Comparison of ENCODE assay signal across 19 mouse cellular contexts in genomic region chrX:13618476-13618875, GRCm38 (mm10). TPM values are rescaled to one million over a fixed set of nuclear protein-coding genes. Genes with fewer than 3 reads are reported as not detected.
DNase-seq lines count a peak whose midpoint lies in the region; ATAC-seq lines count a peak whose summit lies in the region.
"Had no signal": no experiment of that assay in that cellular context is flagged by ENCODE, and none has a peak within 500 bp of the region (broad histone marks: within the 10 kb centered on the region; RNA-seq: fewer than 3 reads in every experiment).

No protein-coding gene starts in this region.

- WGBS in kidney, embryonic 15.5 days, result 72% methylated on average over 4 of the region's 4 CpGs
- WGBS in neural tube, embryonic 15.5 days, result 81% methylated on average over 4 of the region's 4 CpGs

- peaks cover 4% of the 10 kb centered on the region; the same call in 1 of the 2 replicates for H3K27me3 ChIP-seq in kidney, embryonic 15.5 days
- H3K27me3 ChIP-seq in neural tube, embryonic 15.5 days (replicated peaks), result no peaks in the 10 kb centered on the region
- H3K27me3 ChIP-seq: neural tube, embryonic 12.5 days had no signal

- H3K9ac ChIP-seq in kidney, embryonic 15.5 days, result no peak overlapping the region
- no peak overlapping the region for H3K9ac ChIP-seq in neural tube, embryonic 15.5 days (replicated peaks)
- H3K9ac ChIP-seq: lung, embryonic 14.5 days; neural tube, embryonic 12.5 days had no signal

- no peak overlapping the region for H3K4me2 ChIP-seq in kidney, embryonic 15.5 days
- H3K4me2 ChIP-seq in neural tube, embryonic 15.5 days, result no peak overlapping the region
- H3K4me2 ChIP-seq: liver, embryonic 11.5 days; lung, embryonic 14.5 days; neural tube, embryonic 12.5 days had no signal

- no peak overlapping the region for H3K27ac ChIP-seq in kidney, embryonic 15.5 days
- H3K27ac ChIP-seq in brown adipose tissue, adult 24 weeks (replicated peaks; ENCODE audit: low read depth, low read length), result peak overlapping the region; percentile 85
- no peak overlapping the region for H3K27ac ChIP-seq in neural tube, embryonic 15.5 days (replicated peaks)
- H3K27ac ChIP-seq: left cerebral cortex, adult 2 months; limb, embryonic 10.5 days; neural tube, embryonic 12.5 days had no signal

- no peaks in the 10 kb centered on the region for H3K9me3 ChIP-seq in kidney, embryonic 15.5 days (replicated peaks)
- H3K9me3 ChIP-seq in neural tube, embryonic 15.5 days (replicated peaks), result no peaks in the 10 kb centered on the region
- H3K9me3 ChIP-seq: limb, embryonic 10.5 days; neural tube, embryonic 12.5 days had no signal

- DNase-seq in kidney, adult 9 months, result peak; percentile 27
- peak; percentile 12 for DNase-seq in thymus, postnatal 14 days
- DNase-seq in thymus, postnatal 0 days (ENCODE audit: low spot score), result no peak
- peak; percentile 34 for DNase-seq in telencephalon, adult 2 months (ENCODE audit: low read depth, low spot score)
- DNase-seq: adrenal gland, postnatal 25 days; cerebellum, postnatal 10 days; gastrocnemius, postnatal 25 days; kidney, postnatal 25 days; lung, embryonic 14.5 days; right cerebral cortex, postnatal 14 days had no signal

- H3K4me3 ChIP-seq in kidney, embryonic 15.5 days (replicated peaks), result no peak overlapping the region
- no peak overlapping the region for H3K4me3 ChIP-seq in brown adipose tissue, adult 24 weeks (ENCODE audit: insufficient read depth, low read depth, low read length)
- no peak overlapping the region for H3K4me3 ChIP-seq in neural tube, embryonic 15.5 days (replicated peaks)
- H3K4me3 ChIP-seq: left cerebral cortex, adult 2 months; limb, embryonic 10.5 days; neural tube, embryonic 12.5 days had no signal

- no peaks in the 10 kb centered on the region for H3K4me1 ChIP-seq in kidney, embryonic 15.5 days
- peaks cover 8% of the 10 kb centered on the region for H3K4me1 ChIP-seq in brown adipose tissue, adult 24 weeks (ENCODE audit: control insufficient read depth, insufficient read depth, insufficient read length, low read length)
- no peaks in the 10 kb centered on the region for H3K4me1 ChIP-seq in neural tube, embryonic 15.5 days
- H3K4me1 ChIP-seq: limb, embryonic 10.5 days; neural tube, embryonic 12.5 days had no signal

- ATAC-seq in kidney, embryonic 15.5 days (replicated peaks; ENCODE audit: low FRiP score), result no peak
- no peak for ATAC-seq in cerebellum, adult (ENCODE audit: insufficient number of reproducible peaks, low FRiP score, low TSS enrichment)
- ATAC-seq in neural tube, embryonic 15.5 days (ENCODE audit: low FRiP score), result no peak
- ATAC-seq: intestine, embryonic 16.5 days had no signal

- H3K36me3 ChIP-seq in kidney, embryonic 15.5 days, result 0 out of 2 replicates have a peak, but pooled peaks cover under 1% of the 10 kb centered on the region
- no peaks in the 10 kb centered on the region for H3K36me3 ChIP-seq in neural tube, embryonic 15.5 days
- H3K36me3 ChIP-seq: neural tube, embryonic 12.5 days had no signal

RNA-seq across cellular contexts. Expression of gene Gpr34, which starts 13.4 kb away (rescaled TPM):
- polyA plus RNA-seq in kidney, embryonic 15.5 days (2015; fragmentation: Nextera tagmentation; extraction: Ambion mirVana), result 1.0 and 1.1 TPM in 2 replicates
- polyA plus RNA-seq in thymus, postnatal 0 days (2015; fragmentation: Nextera tagmentation; extraction: Ambion mirVana), result 2.3 and 3.0 TPM in 2 replicates
- 1.6 and 2.2 TPM in 2 replicates for polyA plus RNA-seq in brown adipose tissue, adult 24 weeks (2012; ENCODE audit: insufficient read depth, insufficient read length, missing spikeins)
- 2.7 and 3.3 TPM in 2 replicates for polyA plus RNA-seq in neural tube, embryonic 15.5 days (2015; fragmentation: Nextera tagmentation; extraction: Ambion mirVana)

RNA-seq across cellular contexts. Expression of gene Gpr82, which starts 42.7 kb away (rescaled TPM):
- 0.33 and 0.38 TPM in 2 replicates for polyA plus RNA-seq in kidney, embryonic 15.5 days (2015; fragmentation: Nextera tagmentation; extraction: Ambion mirVana)
- polyA plus RNA-seq in thymus, postnatal 0 days (2015; fragmentation: Nextera tagmentation; extraction: Ambion mirVana), result 0.09 and 0.12 TPM in 2 replicates
- polyA plus RNA-seq in brown adipose tissue, adult 24 weeks (2012; ENCODE audit: insufficient read depth, insufficient read length, missing spikeins), result not detected in 2 replicates
- 0.37 and 0.49 TPM in 2 replicates for polyA plus RNA-seq in neural tube, embryonic 15.5 days (2015; fragmentation: Nextera tagmentation; extraction: Ambion mirVana)
